Mouse (Mus musculus) embryo, embryonic 11 days (tissue): ENCODE measurements around the gene Cdx2.

ENCODE experiments used
- DNase-seq: peaks from one replicate; pipeline ENCODE4 v3.0.0-alpha.2; 2015

Cdx2 gene

DNA sequence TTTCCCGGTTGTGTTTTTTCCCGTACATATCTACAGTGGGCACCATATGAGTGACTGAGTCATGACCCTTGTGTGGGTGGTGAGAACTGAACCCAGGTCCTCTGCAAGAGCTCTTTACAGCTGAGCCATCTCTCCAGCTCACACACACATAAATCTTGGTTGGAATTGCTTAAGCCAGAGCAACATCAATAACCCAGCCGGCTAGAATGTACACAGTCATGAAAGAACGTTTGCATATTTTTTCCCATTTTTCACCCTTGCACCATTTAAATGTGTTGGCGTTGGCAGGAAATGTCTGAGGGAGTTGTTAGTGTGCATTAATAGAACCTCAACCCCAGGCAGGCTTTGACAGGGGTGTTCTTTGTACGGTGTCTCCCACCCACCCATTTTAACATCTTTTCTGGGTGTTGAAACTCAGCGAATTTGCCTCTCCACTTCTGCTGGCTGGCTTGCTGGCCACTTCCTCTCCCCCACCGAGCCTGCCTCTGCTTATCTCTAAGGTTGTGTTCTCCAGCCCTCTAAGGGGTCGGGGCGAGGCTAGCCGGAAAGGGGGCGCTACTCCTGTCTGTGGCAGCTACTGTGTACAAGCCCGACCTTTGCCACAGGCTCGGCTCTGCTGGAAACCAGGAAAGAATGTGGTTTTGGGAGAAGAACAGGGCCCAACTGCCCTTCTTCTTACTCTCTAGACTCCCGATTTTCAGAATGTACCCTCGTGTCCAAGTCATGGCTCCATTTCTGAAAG lies 15.1 kb downstream of the Cdx2 start:
- no peak for DNase-seq

DNA sequence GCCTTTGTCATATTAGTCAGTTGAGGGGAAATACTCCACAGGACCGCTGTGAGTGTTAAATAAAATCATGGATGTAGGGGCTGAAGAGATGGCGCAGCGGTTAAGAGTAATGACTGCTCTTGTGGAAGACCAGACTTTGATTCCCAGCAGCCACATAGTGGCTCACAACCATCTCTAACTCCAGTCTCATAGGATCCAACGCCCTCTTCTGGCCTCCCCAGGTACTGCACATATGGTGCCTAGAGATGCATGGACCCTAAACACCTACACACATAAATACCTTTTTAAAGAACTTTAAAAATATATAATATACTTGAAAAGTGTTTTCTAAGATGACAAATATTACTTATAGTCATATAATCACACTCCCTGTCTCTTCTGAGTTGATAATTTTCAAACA lies 22.7 kb downstream of the Cdx2 start:
- no peak for DNase-seq

DNA sequence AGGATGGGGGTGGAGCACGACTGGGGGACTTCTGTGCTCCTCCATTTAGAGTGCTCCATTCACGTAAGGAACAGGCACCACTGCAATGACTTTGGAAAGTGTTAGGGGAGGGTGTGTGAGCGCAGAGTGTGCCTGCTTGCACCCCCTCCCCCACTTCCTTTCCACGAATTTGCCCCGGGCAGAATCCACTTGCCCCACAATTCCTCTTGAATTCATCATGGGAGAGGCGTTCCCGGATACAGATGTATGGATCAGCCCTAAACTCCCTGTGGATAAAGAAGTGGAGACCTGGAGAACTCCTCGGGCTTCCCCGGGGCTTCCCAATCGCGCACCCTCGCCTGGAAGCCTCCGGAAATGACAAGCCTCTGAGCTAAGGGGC lies 29.5 kb downstream of the Cdx2 start:
- DNase-seq, result no peak

DNA sequence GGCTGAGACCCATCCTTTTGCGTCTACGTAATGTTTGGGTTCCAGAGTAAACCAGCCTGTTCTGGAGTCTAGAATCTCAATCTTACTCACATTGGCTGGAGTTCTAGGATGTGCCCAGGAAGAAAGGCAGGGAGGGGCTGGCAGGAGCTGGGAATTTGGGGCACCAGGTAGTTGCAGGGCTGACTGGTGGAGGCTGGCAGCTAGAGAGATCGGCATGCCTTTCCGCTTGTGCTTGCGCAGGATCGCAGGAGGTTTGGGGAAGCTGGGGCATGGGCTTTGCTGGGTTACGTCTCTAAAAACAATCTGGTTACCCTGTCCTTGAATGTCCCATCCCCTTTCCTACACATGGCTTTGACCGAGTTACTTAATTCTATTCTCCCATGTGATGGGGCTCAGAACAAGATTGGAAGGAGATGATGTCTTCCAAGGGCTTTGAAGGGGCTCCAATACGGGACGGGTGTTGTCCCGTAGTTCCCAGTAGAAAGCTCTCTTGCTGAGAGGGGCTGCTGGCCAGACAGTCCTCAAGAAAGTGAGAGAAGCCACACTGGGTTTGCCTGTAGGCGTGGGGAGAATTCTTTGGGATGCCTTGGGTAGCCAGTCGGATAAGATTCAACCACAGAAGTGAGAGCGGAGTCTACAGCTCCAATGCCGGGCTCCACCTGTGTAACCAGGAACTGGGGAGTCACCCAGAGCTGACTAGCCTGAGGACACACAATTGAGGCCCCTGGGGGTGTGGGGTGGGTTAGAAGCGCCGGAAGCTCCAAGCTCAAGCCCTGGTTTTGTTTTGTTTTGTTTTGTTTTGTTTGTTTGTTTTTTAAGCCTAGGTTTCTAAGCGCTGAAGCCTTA lies 30.1 kb downstream of the Cdx2 start:
- no peak for DNase-seq

DNA sequence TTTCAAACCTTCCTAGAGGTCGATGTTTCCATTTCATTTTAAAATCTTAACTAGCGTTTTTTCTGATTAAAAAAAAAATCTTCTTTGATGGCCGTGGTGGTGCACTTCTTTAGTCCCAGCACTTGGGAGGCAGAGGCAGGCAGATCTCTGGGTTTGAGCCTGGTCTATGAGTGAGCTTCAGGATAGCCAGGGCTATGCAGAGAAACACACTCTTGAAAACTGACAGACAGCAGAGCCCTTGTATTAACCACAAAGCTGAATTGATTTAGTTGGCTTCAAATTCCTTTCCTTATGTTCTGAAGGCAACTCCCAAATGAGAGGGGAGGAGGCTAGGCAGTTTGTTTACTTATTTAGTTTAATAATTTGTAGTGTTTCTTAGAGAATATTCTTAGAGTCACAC lies 31.3 kb downstream of the Cdx2 start:
- no peak for DNase-seq

DNA sequence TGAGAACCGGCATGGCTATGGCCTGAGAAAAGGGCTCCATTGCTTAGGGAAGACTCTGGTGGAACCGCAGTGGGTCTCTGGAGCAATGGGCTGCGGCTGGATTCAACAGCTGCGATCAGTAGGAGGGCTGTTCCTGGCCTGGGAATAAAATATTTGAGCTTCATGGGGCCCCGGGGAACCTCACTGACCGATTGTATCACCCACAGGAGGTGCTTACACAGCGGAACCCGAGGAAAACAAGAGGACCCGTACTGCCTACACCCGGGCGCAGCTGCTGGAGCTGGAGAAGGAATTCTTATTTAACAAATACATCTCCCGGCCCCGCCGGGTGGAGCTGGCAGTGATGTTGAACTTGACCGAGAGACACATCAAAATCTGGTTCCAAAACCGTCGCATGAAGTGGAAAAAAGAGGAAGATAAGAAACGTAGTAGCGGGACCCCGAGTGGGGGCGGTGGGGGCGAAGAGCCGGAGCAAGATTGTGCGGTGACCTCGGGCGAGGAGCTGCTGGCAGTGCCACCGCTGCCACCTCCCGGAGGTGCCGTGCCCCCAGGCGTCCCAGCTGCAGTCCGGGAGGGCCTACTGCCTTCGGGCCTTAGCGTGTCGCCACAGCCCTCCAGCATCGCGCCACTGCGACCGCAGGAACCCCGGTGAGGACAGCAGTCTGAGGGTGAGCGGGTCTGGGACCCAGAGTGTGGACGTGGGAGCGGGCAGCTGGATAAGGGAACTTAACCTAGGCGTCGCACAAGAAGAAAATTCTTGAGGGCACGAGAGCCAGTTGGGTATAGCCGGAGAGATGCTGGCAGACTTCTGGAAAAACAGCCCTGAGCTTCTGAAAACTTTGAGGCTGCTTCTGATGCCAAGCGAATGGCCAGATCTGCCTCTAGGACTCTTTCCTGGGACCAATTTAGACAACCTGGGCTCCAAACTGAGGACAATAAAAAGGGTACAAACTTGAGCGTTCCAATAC lies 32.6 kb downstream of the Cdx2 start:
- DNase-seq, result peak; percentile 54

DNA sequence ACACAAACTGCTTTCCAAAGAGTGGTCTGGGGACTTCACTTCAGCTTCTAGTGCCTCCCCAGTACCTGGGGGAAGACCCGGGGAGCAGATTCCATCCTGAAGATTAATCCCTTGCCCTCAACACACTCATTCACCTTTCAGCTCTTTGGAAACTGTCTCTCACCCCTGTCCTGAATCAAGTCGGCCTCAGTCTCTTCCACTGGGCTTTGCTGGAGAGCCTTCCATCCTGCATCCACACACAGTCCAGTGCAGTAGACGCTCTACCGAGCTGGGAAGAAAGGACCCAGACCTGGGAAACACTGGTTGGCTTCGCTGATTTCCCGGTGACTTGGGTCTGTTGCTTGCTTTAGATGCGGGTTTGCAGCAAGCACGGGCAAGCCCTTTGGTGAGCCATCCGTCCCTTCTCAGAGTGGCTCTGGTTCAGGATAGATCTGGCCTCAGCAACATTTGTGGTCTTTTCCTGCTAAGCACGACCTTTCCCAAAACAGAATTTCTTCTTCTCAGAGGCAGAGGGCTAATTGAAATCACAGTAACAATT lies 34.2 kb downstream of the Cdx2 start:
- peak; percentile 42 for DNase-seq

DNA sequence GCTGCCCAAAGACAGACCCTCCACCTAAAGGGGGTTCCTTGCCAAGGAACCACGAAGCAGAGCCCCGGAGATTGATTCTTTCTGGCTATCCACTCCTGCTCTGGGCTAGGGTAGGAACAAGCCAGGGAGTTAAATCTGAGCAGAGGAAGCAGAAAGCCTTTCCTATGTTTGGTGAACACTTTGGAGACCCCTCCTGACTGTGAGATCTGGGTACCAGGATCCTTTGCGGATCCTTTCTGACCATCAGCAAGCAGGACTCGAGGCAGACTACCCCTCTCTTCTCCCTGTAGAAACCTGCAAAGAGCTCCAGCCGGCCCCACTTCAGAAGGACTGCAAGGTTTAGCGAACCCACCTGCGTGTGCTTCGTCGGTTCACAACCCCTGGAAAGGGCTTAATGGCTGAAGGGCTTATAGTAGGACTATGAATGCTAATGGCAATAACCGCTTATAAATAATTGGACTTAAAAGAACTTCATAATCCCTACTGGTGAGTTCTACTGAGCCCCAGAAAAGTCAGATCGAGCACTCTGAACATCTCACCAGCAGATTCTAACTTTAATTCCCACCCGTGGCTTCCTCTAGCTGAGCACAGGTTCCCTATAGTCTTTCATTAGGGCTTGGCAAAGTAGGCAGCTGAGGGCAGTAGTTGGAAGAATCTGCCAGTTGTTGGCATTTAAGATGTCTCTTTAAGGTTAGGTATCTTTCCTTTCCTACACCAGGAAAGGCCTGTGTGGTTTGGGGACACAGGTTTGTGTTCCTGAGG lies 34.8 kb downstream of the Cdx2 start:
- no peak for DNase-seq

DNA sequence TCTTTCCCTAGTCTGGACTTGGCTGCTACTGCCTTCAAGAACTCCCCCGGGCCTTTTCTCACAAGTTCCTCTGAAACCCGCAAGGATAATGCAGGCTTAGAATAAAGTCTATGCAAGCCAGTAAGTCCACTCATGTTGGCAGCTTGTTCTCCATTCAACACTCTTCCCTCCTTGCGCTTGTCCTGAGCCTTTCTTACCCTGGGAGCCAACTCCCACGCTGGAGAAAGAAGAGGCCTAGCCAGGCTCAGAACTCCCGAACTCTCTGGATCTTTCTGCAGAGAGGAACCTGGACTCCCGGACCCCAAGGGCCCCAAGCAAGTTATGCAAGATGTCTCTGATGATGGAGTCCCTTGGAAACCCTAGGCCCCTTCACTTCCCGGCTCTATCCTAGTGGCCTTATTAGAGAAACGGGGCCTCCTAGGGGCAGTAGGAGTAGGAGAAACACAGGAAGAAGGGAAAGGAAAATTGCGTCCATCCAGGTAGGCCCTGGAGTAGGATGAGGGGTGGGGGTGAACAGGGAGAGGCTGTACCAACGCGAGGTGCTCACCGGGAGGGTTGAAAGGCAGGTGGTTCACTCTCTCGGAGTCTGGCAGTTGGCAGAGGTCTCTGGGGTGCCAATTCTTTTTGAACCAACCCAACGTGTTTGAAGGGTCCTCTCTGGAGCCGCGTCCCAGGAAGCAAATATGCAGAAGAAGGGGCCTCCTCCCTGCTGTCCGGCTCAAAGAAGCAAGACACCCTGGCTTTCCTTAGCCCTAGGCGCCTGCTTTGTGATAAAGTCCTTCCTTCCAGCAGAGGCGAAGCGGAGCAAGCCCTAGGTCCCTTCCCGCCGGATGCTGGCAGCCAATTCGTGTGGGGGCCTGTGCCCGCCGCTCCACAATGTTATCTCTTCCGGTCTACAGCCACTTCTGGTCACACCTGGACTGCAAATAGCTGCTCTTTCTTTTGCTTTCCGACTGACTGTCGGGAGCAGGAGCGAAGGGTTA lies 36.1 kb downstream of the Cdx2 start:
- DNase-seq, result peak; percentile 33

DNA sequence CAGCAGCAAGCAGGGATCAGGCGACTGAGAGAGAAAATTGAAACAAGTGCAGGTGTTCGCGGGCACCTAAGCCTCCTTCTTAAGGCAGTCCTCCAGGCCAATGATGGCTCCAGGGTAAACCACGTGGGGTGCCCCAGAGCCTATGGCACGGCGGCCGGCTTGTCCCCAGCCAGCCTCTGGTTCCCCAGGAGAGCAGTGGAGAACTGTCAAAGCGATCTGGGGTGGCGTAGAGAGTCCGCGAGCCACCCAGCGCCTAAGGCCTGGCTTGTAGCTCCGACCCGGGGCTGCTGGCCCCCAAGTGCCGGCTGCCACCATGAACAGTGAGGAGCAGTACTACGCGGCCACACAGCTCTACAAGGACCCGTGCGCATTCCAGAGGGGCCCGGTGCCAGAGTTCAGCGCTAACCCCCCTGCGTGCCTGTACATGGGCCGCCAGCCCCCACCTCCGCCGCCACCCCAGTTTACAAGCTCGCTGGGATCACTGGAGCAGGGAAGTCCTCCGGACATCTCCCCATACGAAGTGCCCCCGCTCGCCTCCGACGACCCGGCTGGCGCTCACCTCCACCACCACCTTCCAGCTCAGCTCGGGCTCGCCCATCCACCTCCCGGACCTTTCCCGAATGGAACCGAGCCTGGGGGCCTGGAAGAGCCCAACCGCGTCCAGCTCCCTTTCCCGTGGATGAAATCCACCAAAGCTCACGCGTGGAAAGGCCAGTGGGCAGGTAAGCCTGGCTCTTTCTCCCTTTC lies 37.0 kb downstream of the Cdx2 start, which contains the start of gene Pdx1:
TSS of gene Pdx1 (plus strand) at position 34 of the 747 bp plus-strand sequence.
- DNase-seq, result peak; percentile 60

DNA sequence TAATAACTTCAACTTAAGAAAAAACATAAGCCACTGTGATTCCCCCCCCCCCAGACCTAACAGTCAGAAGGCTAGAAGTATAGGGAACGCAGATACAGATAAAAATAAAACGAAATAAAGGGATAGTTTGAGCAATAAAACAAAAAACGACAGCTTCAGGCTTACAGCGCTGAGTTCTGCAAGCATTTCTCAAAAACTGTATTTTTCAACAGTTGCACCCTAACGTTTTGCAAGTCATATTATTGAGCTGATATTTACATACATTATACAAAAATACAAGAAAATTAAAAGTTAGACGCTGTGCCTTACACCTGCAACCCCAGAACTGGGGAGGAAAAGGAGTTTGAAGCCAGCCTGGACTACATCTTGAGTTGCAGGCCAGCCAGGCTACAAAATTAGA lies 37.7 kb downstream of the Cdx2 start:
- no peak for DNase-seq

DNA sequence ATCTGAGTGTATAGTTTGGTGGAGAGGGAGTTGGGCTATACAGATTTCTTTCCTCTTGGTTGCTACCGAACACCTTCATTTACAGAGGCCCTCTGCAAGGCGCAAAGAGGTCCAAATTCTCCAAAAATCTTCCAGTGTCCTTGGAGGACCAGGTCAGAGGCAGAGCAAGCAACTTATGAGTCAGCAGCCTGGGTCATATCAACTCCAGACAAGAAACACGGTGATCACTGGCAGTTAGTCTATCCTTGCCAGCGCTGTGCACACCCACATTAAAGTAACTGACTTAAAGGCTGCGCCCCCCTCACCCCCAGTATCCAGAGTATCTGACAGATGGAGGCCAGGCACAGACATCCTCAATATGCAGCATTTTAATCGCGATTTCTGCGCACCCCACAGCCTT lies 38.3 kb downstream of the Cdx2 start:
- DNase-seq, result no peak

DNA sequence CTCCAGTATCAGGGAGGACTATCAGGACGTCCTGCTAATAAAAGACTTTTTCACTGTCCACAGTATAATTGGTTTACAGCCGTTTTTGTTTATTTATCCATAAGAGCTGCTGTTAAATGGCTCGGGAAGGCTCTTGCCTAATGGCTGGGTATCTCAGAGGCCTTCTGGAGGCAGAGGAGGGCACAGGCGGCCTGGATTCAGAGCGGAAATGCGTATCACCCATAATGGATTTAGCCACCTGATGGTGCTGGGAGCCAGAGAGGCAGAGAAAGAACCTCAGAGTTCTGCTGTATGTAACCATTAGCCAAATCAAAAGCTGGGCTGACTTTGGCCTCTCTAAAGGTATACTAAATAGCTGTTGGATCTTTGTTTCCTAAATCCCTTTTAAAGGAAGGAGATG lies 39.6 kb downstream of the Cdx2 start:
- DNase-seq, result peak; percentile 21

DNA sequence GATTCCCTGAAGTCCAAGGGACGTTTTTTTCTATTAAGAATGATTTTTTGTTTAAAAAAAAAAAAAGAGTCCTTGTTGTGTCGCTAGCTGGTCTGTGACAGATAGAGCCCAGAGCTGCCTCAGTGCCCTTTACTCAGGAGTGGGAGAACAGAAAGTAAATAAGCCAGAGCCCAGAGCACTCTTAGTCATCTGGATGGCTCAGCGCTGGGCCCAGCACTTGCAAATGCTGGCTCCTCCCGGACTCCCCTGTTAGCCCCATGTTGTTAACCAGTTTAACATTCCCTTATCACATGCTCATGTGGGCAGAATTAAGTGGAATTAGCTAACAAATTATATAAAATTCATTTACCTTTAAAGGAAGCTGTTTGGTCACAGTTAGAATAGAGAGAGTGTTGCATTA lies 43.1 kb downstream of the Cdx2 start:
- no peak for DNase-seq

DNA sequence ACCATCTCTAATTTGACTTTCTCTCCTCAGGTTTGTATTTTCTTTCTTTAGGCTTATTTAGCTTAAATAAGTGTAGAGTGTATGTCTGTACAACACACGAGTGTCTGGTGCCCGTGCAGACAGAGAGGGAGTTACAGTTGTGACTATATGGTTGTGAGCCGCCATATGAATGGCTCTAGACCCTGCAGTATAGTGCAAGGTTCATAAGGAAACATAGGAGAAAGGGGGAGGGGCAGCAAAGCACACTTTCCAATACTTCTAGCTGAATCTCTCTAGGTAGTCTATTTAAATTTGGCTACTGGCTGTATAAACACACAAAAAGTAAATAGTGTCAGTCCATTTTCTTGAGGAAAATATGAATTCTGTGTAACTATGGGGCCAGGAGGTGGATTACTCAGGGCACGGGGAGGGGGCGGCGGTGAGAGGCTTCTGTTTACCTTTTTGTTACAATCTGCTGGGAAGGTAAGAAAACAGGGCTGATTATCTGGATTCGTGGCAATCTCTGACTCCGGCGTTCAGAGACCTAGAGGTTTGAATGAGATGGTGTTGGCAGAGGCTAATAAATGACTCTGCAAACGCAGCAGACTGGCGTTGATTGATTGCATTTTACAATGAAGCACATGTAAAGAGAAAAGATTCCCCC lies 45.0 kb downstream of the Cdx2 start:
- DNase-seq, result no peak

DNA sequence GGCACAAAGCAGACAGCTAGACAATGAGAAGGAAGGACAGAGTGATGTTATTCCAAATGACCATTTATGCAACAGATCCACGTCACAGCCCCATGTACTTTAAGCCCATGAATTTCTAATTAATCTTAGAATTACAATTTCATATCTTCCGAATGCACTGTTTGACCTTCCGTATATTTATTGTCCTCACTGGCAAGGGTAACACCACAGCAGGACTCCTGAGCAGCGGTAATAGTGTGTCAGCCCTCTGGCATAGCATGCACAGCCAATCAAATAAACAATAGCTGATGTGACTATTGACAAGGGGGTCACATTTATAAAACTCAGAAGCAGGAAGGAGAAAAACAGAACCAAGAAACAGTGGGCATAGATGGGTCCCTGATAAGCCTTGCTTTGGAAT lies 46.3 kb downstream of the Cdx2 start:
- no peak for DNase-seq

DNA sequence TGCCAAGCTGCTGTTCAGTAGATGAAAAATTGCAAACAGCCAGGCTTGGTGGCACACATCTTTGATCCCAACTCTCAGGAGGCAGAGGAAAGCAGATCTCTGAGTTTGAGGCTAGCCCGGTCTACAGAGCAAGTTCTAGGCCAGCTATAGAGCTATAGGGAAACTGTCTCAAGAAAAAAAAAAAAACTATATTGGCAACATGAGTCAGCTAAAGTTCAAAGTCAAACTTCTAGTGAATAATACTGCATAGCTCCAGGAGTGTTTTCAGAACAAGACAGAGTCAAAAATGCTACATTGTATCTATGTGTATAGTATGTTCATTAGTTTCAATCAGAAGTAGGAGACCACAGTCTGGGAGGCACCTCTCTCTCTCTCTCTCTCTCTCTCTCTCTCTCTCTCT lies 46.9 kb downstream of the Cdx2 start:
- DNase-seq, result no peak
